Mouse (Mus musculus) heart, adult 11 months (tissue): ENCODE data around the gene Uqcr10.

ENCODE experiments used
- DNase-seq: peaks from one replicate; pipeline ENCODE4 v3.0.0; 2022

Gene Uqcr10

DNA sequence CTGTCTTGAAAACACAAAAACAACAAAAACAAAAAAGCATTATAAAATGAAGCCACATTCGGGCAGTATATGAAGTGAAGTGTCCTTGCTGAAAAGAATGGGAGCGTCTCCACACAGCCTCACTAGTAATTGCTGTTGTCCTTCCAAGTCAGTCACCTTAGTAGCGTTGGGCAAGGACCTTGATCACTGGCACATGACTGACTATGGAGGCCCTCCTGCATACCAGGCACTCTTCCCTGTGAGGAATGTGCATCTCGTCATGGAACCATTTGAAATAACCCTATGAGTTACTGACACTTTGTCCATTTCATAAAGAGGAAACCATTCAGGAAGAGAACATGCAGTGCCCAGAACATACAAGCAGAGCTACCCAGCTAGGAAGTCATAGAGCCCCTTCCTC, 32.4 kb downstream of the Uqcr10 start:
- no peak for DNase-seq

DNA sequence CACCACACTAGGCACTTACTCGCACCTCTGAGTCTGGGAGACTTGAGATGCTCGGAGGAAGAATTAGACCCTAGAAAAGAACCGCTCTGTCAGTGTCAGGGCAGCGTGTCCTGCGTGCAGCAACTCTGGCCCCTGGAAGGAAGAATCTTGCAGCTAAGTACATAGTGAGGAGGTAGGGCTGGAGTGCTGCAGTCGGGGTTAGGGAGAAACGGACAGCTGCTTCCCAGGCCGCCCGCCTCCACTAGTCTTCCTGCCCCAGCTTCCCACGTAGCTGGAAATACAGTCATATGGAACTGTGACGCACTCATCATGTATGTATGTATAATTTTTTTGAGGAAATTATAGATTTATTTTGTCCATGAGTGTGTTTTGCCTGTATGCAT, 41.7 kb downstream of the Uqcr10 start:
- peak; percentile 76 for DNase-seq

DNA sequence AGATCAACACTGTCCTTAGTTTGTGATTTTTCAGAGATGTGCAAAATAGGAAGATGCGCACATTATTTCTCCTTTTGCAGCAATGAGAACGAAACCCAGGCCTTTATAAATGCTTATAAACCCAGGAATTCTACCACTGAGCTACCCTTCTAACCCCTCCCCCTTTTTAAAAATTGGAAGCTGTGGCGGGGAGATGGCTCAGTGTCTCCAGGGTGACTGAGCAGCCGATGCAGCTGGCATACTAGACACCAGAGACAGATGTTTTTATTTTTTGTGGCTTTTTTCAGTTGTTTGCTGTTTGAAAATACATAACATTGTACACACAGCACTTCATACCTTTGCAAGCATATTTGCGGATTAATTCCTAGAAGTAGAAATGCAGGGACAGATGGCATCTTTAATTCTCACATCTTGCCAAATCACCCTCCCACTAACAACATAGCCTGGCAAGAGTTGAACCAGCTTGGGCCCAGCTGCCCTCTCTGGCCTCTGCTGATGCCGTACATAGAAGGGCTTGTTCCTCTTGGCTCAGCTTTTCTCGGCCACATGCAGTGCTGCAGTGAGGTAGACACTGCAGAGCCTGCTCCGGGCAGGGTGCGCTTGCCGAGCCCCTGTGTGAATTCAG, 42.2 kb downstream of the Uqcr10 start:
- no peak for DNase-seq

DNA sequence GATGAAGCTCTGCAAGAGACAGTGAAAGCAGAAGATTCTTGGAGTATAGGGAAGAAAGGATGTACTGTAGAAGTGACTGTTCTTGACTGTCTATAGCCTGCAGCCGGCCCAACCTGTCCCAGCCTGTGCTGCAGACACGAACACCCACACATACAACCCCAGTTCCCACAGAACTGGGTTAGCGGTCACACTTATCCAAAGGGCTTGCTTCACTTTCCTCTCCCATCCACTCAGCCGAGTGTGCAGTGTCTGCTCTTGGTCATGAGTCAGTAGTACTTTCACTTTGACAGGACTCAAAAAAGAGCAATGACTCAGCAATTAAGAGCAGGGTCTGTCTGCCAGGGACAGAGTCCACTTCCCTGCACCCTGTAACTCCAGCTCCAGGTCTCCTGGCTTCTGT, 42.8 kb downstream of the Uqcr10 start:
- DNase-seq: peak; percentile 93

DNA sequence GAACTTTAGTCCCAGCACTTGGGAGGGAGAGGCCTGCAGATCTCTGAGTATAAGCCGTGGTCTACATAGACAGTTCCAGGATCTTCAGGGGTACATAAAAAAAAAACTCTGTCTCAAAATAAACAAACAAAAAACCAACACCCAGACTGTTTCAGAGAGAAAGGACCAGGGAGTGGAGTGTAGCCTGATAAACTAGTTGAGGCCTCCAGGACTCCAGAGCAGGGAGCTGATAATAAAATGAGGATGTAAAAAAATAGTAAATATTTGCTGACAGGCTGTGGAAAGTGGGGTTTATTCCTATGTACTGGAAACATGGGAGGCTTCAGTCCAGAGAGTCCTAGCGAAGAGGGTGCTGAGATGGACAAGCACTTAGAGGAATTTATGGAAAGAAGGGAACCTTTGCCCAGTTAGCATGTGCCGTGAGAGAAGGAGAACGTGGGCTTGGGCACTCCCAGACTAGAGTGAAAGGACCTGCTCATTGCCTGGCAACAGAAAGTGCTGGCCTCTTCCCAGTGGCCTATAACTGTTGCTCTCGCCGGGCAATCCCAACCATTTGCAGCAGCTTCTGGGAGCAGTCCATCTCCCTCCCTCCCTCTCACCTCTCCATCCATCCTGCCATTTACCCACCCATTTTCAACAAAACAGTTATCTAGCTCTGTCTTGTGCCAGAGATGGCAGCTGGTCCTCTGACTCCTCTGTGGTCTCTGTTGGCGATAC, 43.7 kb downstream of the Uqcr10 start:
- DNase-seq: no peak

DNA sequence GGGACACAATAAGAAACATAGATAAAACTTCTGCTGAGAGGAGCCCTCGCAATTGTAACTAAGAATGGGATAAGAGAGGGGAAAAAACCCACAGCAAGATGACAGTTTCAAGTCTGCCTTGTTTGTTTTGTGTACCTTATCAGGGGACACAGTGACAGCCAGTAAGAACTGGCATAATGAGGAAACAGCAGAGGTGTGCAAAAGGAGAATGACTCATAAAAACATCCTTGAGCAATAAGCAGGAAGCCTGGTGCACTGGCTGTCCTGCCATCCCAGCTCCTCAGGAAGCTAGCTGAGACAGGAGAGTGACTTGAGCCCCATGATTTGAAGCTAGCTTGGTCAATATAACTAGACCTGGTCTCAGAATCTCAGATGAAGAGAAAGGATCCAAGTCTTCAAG, 44.3 kb downstream of the Uqcr10 start:
- DNase-seq: no peak
